8 mouse cellular contexts compared by ENCODE assay signal in the genomic region with DNA sequence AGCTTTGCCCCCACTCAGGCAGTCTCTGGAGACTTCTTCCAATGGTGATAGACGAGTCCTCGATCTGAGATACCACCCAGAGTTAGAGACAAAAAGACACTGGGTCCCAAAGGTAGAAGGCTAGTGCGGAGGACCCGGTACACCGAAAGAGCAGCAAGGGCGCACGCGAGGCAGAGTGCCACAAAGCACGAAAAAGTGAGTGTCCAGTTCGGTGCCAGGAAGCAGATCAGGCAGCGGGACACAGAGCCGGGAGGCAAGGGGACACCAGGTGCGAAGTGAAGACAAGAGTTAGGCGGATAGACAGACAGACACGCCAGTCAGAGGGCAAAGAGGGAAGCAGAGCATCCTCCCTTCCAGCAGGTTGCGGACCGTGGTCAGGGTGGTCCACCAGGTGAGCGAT. TPM values are rescaled to one million over a fixed set of nuclear protein-coding genes. Genes with fewer than 3 reads are reported as not detected.
A peak's percentile ranks its signal among the peaks of the same experiment; 100 is the strongest.
DNase-seq lines count a peak whose midpoint lies in the region; ATAC-seq and TF ChIP-seq lines count a peak whose summit lies in the region.

TSS of gene Mad2l2 (plus strand) at position 252 of the 400 bp plus-strand sequence.

- peaks cover 40% of the 10 kb centered on the region for H3K27me3 ChIP-seq in kidney, embryonic 16.5 days (ENCODE audit: insufficient read depth, low read length)
- peaks cover 11% of the 10 kb centered on the region for H3K27me3 ChIP-seq in Patski
- no peaks in the 10 kb centered on the region for H3K27me3 ChIP-seq in hindbrain, embryonic 16.5 days (replicated peaks; ENCODE audit: control insufficient read depth, insufficient read depth, low read length)

- peak within 1 kb of the TSS; percentile 98 for H3K4me2 ChIP-seq in kidney, embryonic 16.5 days (replicated peaks; ENCODE audit: low read depth, low read length)
- H3K4me2 ChIP-seq in hindbrain, embryonic 16.5 days (ENCODE audit: low read length): peak within 1 kb of the TSS; percentile 66

- DNase-seq in kidney, postnatal 25 days: no peak
- no peak for DNase-seq in Patski (ENCODE audit: low read depth, low spot score)
- DNase-seq in gastrocnemius, adult 18-20 months (ENCODE audit: low spot score): no peak
- DNase-seq in frontal cortex, postnatal 36 days (ENCODE audit: low spot score in 2 of 2): no peak

- CTCF ChIA-PET in Patski (lab: Charles Lee): interaction anchor here (3.3 kb wide), 1 partner anchor 10 kb away, joined by 21 read pairs; no protein-coding TSS in a partner anchor

- H3K9me3 ChIP-seq in kidney, embryonic 16.5 days (ENCODE audit: low read length): no peaks in the 10 kb centered on the region
- no peaks in the 10 kb centered on the region for H3K9me3 ChIP-seq in hindbrain, embryonic 16.5 days (ENCODE audit: control insufficient read depth, low read length)

- peak within 1 kb of the TSS; percentile 72 for H3K4me3 ChIP-seq in kidney, embryonic 16.5 days (ENCODE audit: low read length)
- peak within 1 kb of the TSS; percentile 74 for H3K4me3 ChIP-seq in hindbrain, embryonic 16.5 days (ENCODE audit: low read length)
- no peak within 1 kb of the TSS for H3K4me3 ChIP-seq in macrophage (ENCODE audit: inconsistent target)

- in situ Hi-C loops in Patski (cut with MboI; ENCODE audit: low pct_unique_long_range_greater_than_20kb): no loop called here

- no peak for ATAC-seq in kidney, embryonic 16.5 days (ENCODE audit: low FRiP score, low TSS enrichment)
- ATAC-seq in Patski: no peak
- ATAC-seq in hindbrain, embryonic 16.5 days: no peak
- ATAC-seq in cerebellum, adult (ENCODE audit: insufficient number of reproducible peaks, low FRiP score, low TSS enrichment): no peak

- H3K27ac ChIP-seq in kidney, embryonic 16.5 days (ENCODE audit: low read length): peak within 1 kb of the TSS; percentile 43
- peak within 1 kb of the TSS; percentile 94 for H3K27ac ChIP-seq in hindbrain, embryonic 16.5 days (ENCODE audit: low read depth, low read length)
- H3K27ac ChIP-seq in macrophage: no peak within 1 kb of the TSS

- under 1% methylated on average over 18 of the region's 18 CpGs for WGBS in kidney, embryonic 16.5 days
- 2% methylated on average over 18 of the region's 18 CpGs for WGBS in hindbrain, embryonic 16.5 days
- WGBS in macrophage (ENCODE audit: missing documents): 10% methylated on average over 18 of the region's 18 CpGs

- H3K4me1 ChIP-seq in kidney, embryonic 16.5 days (ENCODE audit: insufficient read depth, low read length): peaks cover 7% of the 10 kb centered on the region; the same call in 1 of the 2 replicates
- H3K4me1 ChIP-seq in hindbrain, embryonic 16.5 days (ENCODE audit: control insufficient read depth, insufficient read depth, low read depth, low read length): peaks cover 15% of the 10 kb centered on the region

- no peaks in the 10 kb centered on the region for H3K79me2 ChIP-seq in macrophage (ENCODE audit: inconsistent target)

- no peaks in the 10 kb centered on the region for H3K36me3 ChIP-seq in kidney, embryonic 16.5 days (ENCODE audit: insufficient read depth, low read length)
- H3K36me3 ChIP-seq in hindbrain, embryonic 16.5 days (ENCODE audit: control insufficient read depth, insufficient read depth, low read length): no peaks in the 10 kb centered on the region
- H3K36me3 ChIP-seq in macrophage (ENCODE audit: inconsistent target): no peaks in the 10 kb centered on the region

- TF ChIP-seq CTCF in Patski (IDR thresholded peaks at IDR 0.05): no peak

- POLR2A ChIA-PET in Patski (lab: Charles Lee): no interaction called here

- peak within 1 kb of the TSS; percentile 79 for H3K9ac ChIP-seq in kidney, embryonic 16.5 days (replicated peaks; ENCODE audit: low read length)
- peak within 1 kb of the TSS; percentile 93 for H3K9ac ChIP-seq in hindbrain, embryonic 16.5 days (ENCODE audit: low read depth, low read length)

RNA-seq across cellular contexts. Expression of gene Mad2l2, which starts in this region (rescaled TPM):
- 70.3 and 74.8 TPM in 2 replicates for polyA plus RNA-seq in kidney, embryonic 16.5 days (2015; fragmentation: Nextera tagmentation; extraction: Ambion mirVana)
- polyA plus RNA-seq in Patski (2021) (46.0 TPM), macrophage (2018) (7.8 to 13.8 TPM (median 12.4 TPM) in 3 replicates)
- 10 to 100 TPM; 13.5 to 15.7 TPM for total RNA-seq in gastrocnemius, adult 18-20 months (2021)
- polyA plus RNA-seq in hindbrain, embryonic 16.5 days (2015; fragmentation: Nextera tagmentation; extraction: Ambion mirVana): 98.0 and 105 TPM in 2 replicates
- 10 to 100 TPM in 5 of 26 experiments, 1 to 10 TPM in 19, not detected in 2; 1.1 to 15.2 (median 5.4) TPM for total RNA-seq in macrophage (2018; cell fraction: chromatin; rRNA removed)
- total RNA-seq in macrophage (2018; cell fraction: cytosol; rRNA removed): 10 to 100 TPM in 10 of 26 experiments, 1 to 10 TPM in 16; 6.5 to 13.0 (median 9.6) TPM
- total RNA-seq in macrophage (2018; cell fraction: nucleus; rRNA removed): 10 to 100 TPM in 4 of 26 experiments, 1 to 10 TPM in 22; 1.9 to 18.9 (median 5.7) TPM
